Mouse (Mus musculus): Measurements from ENCODE around the gene Msi2. TPM values are rescaled to one million over a fixed set of nuclear protein-coding genes. Genes with fewer than 3 reads are reported as not detected.

Gene Msi2
- polyA plus RNA-seq, 1 experiment from 2014 or later = 3.9 TPM

GRCm38 (mm10) chr11:88401333-88401732 is 317.0 kb downstream of the Msi2 start:
- H3K4me3 ChIP-seq (replicated peaks) = no peak overlapping the region
- peaks cover 19% of the 10 kb centered on the region for H3K4me1 ChIP-seq (replicated peaks)
- H3K9me3 ChIP-seq (replicated peaks) = no peaks in the 10 kb centered on the region
- no peak overlapping the region for H3K9ac ChIP-seq
- no peaks in the 10 kb centered on the region for H3K36me3 ChIP-seq
- 69% methylated on average over 6 of the region's 6 CpGs for WGBS (ENCODE audit: insufficient replicate concordance)
- ATAC-seq (ENCODE audit: low read depth) = no peak
- DNase-seq = no peak
- no peaks in the 10 kb centered on the region for H3K27me3 ChIP-seq
- no peak overlapping the region for H3K27ac ChIP-seq
- no peak overlapping the region for H3K4me2 ChIP-seq

DNA sequence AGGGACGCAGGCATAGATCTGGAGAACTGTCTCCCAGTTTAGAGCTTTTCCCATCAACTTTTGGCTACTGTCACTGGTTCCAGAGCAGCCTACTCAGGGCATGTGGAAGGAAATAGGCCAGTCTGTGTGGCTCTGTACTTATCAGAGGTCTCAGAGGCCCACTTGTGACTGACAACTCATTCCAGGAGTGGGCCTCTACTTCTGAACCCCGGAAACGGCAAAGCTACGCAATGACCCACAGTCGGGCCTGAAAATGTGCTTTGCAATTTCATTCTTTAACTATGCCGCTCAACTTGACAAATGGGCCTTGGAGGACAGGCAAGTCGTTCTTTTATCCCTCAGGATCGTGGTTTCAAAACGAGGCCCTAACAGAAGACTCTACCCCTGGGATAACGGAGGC is 317.4 kb downstream of the Msi2 start:
- 69% methylated on average over 10 of the region's 10 CpGs for WGBS (ENCODE audit: insufficient replicate concordance)
- H3K9ac ChIP-seq = no peak overlapping the region

GRCm38 (mm10) chr11:88400235-88400634 is 318.1 kb downstream of the Msi2 start:
- Histone ChIP-seq H3K27ac (no peak overlapping the region), H3K4me1 (replicated peaks) (peaks cover 19% of the 10 kb centered on the region), H3K36me3 (no peaks in the 10 kb centered on the region), H3K4me2 (no peak overlapping the region), H3K4me3 (replicated peaks) (no peak overlapping the region), H3K9ac (no peak overlapping the region), H3K27me3 (no peaks in the 10 kb centered on the region), H3K9me3 (replicated peaks) (no peaks in the 10 kb centered on the region)
- ATAC-seq (ENCODE audit: low read depth) (no peak), DNase-seq (no peak)
- 70% methylated on average over 6 of the region's 6 CpGs for WGBS (ENCODE audit: insufficient replicate concordance)

More for the DNA sequence above, 317.4 kb downstream of the Msi2 start:
- DNase-seq (no peak), ATAC-seq (ENCODE audit: low read depth) (no peak)
- Histone ChIP-seq H3K9me3 (replicated peaks) (no peaks in the 10 kb centered on the region), H3K27ac (no peak overlapping the region), H3K27me3 (no peaks in the 10 kb centered on the region), H3K4me2 (no peak overlapping the region), H3K4me3 (replicated peaks) (no peak overlapping the region), H3K4me1 (replicated peaks) (peaks cover 19% of the 10 kb centered on the region), H3K36me3 (no peaks in the 10 kb centered on the region)

GRCm38 (mm10) chr11:88399431-88399830 is 318.9 kb downstream of the Msi2 start:
- WGBS (ENCODE audit: insufficient replicate concordance) = 73% methylated on average over 5 of the region's 5 CpGs
- ATAC-seq (ENCODE audit: low read depth) (no peak), DNase-seq (no peak)
- H3K4me2 ChIP-seq = no peak overlapping the region
- no peaks in the 10 kb centered on the region for H3K9me3 ChIP-seq (replicated peaks)
- no peak overlapping the region for H3K4me3 ChIP-seq (replicated peaks)
- H3K4me1 ChIP-seq (replicated peaks) = peaks cover 15% of the 10 kb centered on the region
- no peak overlapping the region for H3K27ac ChIP-seq
- no peaks in the 10 kb centered on the region for H3K27me3 ChIP-seq
- no peak overlapping the region for H3K9ac ChIP-seq
- no peaks in the 10 kb centered on the region for H3K36me3 ChIP-seq

DNA sequence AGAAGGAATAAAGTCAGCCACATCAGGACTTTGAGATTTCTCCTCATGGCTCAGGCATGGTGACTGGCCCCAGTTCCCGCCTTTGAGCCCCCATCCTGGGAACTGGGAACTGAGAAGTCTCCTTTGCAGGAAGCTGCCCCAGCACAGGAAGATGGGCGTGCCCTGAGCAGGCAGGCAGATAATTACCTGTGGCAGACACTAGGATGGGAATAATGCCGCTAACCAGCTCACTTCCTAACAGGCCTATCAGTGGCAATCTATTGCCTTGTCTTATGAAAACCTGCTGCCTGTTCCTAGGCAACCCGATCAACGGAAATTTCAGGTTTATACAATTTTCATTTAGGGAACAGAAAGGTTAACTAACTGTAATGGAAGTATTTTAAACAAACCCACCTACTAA is 319.3 kb downstream of the Msi2 start:
- DNase-seq (no peak), ATAC-seq (ENCODE audit: low read depth) (no peak)
- Histone ChIP-seq H3K27ac (no peak overlapping the region), H3K4me2 (no peak overlapping the region), H3K9ac (no peak overlapping the region), H3K9me3 (replicated peaks) (no peaks in the 10 kb centered on the region), H3K27me3 (no peaks in the 10 kb centered on the region), H3K4me1 (replicated peaks) (peaks cover 11% of the 10 kb centered on the region), H3K4me3 (replicated peaks) (no peak overlapping the region), H3K36me3 (0 out of 2 replicates have a peak, but pooled peaks cover 3% of the 10 kb centered on the region)
- 65% methylated on average over 5 of the region's 5 CpGs for WGBS (ENCODE audit: insufficient replicate concordance)

DNA sequence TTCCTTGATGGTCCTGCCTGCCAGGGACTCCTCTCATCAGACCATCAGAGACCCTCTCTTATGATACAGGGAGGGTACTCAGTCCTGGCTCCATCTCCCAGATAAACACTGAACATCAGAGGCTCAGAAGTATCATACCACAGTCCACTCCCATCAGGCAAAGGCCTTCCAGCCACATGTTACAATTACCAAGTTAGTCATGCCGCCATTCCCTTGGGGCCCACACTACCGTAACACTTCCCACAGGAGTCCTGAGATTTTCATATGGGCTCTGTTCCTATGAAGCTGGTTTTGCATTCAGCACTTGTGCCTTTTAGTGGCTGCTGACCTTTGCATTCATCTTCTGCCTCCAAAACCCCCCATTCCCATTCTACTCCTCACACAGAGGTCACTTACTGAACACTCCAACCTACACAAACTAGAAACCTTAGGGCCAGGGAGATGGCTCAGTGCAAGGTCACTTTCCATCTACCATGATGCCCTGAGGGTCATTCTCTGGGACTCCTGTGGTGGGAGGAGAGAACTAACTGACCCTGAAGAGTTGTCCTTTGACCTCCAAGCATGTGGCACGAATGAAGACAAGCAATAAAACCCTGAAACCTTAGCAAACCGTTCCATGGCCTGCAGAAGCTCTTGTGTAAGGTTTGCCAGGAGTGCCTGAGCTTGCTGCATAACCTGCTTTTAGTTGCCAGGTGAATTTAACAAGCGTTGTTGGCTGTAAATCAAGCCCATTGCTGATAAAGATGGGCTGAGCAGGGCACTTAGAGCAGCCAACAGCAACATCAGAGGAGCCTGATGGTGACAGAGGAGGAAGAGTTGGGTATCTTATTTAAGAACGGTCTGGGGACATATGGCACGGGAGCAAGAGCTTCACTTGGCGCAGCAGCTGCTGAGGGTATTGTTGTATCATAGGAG is 323.0 kb downstream of the Msi2 start:
- H3K4me1 ChIP-seq (replicated peaks) = 0 out of 2 replicates have a peak, but pooled peaks cover under 1% of the 10 kb centered on the region
- ATAC-seq (ENCODE audit: low read depth) (no peak), DNase-seq (no peak)
- no peaks in the 10 kb centered on the region for H3K9me3 ChIP-seq (replicated peaks)
- H3K4me3 ChIP-seq (replicated peaks) = no peak overlapping the region
- no peak overlapping the region for H3K27ac ChIP-seq
- H3K4me2 ChIP-seq = no peak overlapping the region
- H3K36me3 ChIP-seq = 0 out of 2 replicates have a peak, but pooled peaks cover 3% of the 10 kb centered on the region
- H3K9ac ChIP-seq = no peak overlapping the region
- H3K27me3 ChIP-seq = no peaks in the 10 kb centered on the region
- 77% methylated on average over 8 of the region's 8 CpGs for WGBS (ENCODE audit: insufficient replicate concordance)

DNA sequence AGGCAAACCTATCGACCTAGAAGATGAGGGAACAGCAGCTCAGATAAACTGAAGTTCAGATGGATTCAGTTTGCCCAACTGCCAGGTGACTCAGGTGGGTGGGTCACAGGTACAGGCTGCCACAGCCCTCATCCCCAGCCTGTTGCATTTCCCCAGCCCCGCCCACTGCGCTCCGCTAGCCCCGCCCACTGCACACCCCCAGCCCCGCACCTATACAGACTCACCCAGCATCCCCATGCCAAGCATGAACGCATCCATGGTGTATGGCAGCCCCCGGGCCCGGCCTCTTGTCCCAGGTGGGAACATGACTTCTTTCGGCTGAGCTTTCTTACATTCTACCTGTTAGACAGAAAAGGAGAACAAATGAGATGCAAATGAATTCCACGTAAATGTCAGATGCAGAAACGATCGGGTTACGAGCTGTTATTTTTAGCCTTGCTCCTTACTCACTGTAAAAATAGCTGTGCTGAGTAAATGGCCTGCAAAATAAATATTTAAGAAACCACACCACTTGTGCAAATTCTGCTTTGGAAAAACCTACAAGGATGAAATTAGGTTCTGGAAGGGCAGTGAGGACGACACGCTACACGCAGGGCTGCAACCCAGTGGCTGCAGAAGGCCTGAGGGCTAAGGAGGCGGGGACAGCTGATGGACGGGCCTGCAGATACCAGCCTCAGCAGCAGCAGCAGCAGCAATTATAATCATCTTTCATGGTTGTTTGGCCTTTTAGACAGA is 323.8 kb downstream of the Msi2 start:
- no peak for DNase-seq
- Histone ChIP-seq H3K27me3 (no peaks in the 10 kb centered on the region), H3K36me3 (0 out of 2 replicates have a peak, but pooled peaks cover 3% of the 10 kb centered on the region), H3K4me1 (replicated peaks) (no peaks in the 10 kb centered on the region), H3K4me2 (no peak overlapping the region), H3K27ac (no peak overlapping the region), H3K9ac (no peak overlapping the region), H3K9me3 (replicated peaks) (no peaks in the 10 kb centered on the region), H3K4me3 (replicated peaks) (no peak overlapping the region)
- WGBS (ENCODE audit: insufficient replicate concordance) = 73% methylated on average over 19 of the region's 19 CpGs
- ATAC-seq (ENCODE audit: low read depth) = no peak

GRCm38 (mm10) chr11:88392715-88393114 is 325.6 kb downstream of the Msi2 start:
- DNase-seq = no peak
- Histone ChIP-seq H3K4me3 (replicated peaks) (no peak overlapping the region), H3K4me2 (no peak overlapping the region), H3K36me3 (0 out of 2 replicates have a peak, but pooled peaks cover 3% of the 10 kb centered on the region), H3K4me1 (replicated peaks) (no peaks in the 10 kb centered on the region), H3K27me3 (no peaks in the 10 kb centered on the region), H3K9ac (no peak overlapping the region), H3K27ac (no peak overlapping the region), H3K9me3 (replicated peaks) (no peaks in the 10 kb centered on the region)
- WGBS (ENCODE audit: insufficient replicate concordance) = 87% methylated on average over 10 of the region's 10 CpGs
- ATAC-seq (ENCODE audit: low read depth) = no peak

DNA sequence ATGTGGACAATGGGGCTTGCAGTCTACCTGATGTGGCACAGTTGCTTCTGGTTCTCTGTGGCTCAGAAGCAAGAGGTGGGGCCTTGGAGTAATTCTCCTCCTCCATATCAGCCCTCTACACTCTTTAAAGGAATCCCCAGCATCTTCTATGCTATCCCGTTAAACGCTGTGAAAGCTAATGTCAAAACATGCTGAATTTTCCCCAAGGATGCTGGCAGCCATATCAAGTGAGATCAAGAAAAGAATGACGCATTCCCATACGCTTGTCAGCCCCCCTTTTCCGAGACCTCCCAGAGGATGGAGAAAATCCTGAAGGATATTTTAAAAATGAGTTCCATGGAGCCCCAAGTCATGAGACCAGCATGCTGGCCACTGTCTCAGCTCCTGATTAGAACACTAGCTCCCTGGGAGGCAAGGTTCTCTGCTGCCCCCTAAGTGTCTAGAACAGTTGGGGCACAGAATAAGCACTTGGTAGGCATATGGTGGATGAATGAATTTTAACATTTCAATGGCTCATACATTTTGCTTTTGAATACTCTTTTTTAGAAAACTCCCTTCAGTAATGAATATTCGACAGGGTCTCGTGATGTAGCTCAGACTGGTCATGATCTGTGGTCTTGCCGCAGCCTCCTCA is 327.0 kb downstream of the Msi2 start:
- no peak overlapping the region for H3K4me2 ChIP-seq
- peaks cover 7% of the 10 kb centered on the region; the same call in 1 of the 2 replicates for H3K4me1 ChIP-seq (replicated peaks)
- no peak overlapping the region for H3K4me3 ChIP-seq (replicated peaks)
- ATAC-seq (ENCODE audit: low read depth) = no peak
- no peaks in the 10 kb centered on the region for H3K27me3 ChIP-seq
- WGBS (ENCODE audit: insufficient replicate concordance) = 86% methylated on average over 8 of the region's 8 CpGs
- H3K27ac ChIP-seq = no peak overlapping the region
- 0 out of 2 replicates have a peak, but pooled peaks cover 3% of the 10 kb centered on the region for H3K36me3 ChIP-seq
- no peaks in the 10 kb centered on the region for H3K9me3 ChIP-seq (replicated peaks)
- DNase-seq = no peak
- no peak overlapping the region for H3K9ac ChIP-seq

GRCm38 (mm10) chr11:88389530-88389929 is 328.8 kb downstream of the Msi2 start:
- H3K4me3 ChIP-seq (replicated peaks) = no peak overlapping the region
- no peak for DNase-seq
- no peak overlapping the region for H3K27ac ChIP-seq
- 83% methylated on average over 6 of the region's 6 CpGs for WGBS (ENCODE audit: insufficient replicate concordance)
- no peak for ATAC-seq (ENCODE audit: low read depth)
- peaks cover 8% of the 10 kb centered on the region; the same call in 1 of the 2 replicates for H3K4me1 ChIP-seq (replicated peaks)
- H3K36me3 ChIP-seq = peaks cover 7% of the 10 kb centered on the region; the same call in 1 of the 2 replicates
- H3K9me3 ChIP-seq (replicated peaks) = no peaks in the 10 kb centered on the region
- H3K4me2 ChIP-seq = no peak overlapping the region
- no peak overlapping the region for H3K9ac ChIP-seq
- H3K27me3 ChIP-seq = no peaks in the 10 kb centered on the region

GRCm38 (mm10) chr11:88386916-88387315 is 331.4 kb downstream of the Msi2 start:
- peak; percentile 74 for ATAC-seq (ENCODE audit: low read depth)
- peaks cover 4% of the 10 kb centered on the region; the same call in 1 of the 2 replicates for H3K36me3 ChIP-seq
- peaks cover 8% of the 10 kb centered on the region; the same call in 1 of the 2 replicates for H3K4me1 ChIP-seq (replicated peaks)
- no peak overlapping the region for H3K4me2 ChIP-seq
- 74% methylated on average over 4 of the region's 4 CpGs for WGBS (ENCODE audit: insufficient replicate concordance)
- no peaks in the 10 kb centered on the region for H3K27me3 ChIP-seq
- no peak overlapping the region for H3K4me3 ChIP-seq (replicated peaks)
- H3K27ac ChIP-seq = no peak overlapping the region; the same call in 1 of the 2 replicates
- DNase-seq = no peak
- H3K9ac ChIP-seq = no peak overlapping the region
- H3K9me3 ChIP-seq (replicated peaks) = no peaks in the 10 kb centered on the region
